Mouse (Mus musculus) embryonic facial prominence, embryonic 11.5 days (tissue): ENCODE data around the gene Skida1. TPM values are rescaled to one million over a fixed set of nuclear protein-coding genes. Genes with fewer than 3 reads are reported as not detected.
A peak's percentile ranks its signal among the peaks of the same experiment; 100 is the strongest.

Experiments used
- ATAC-seq: fragments of 200-750 bp; cut with Nextera tagmentation; replicated peaks from 2 replicates; pipeline ENCODE4 v1.8.0; 2017; ENCODE audit warnings: low read depth; ENCODE audit not compliant: insufficient number of reproducible peaks, low FRiP score, low TSS enrichment
- DNase-seq: peaks from one replicate; pipeline ENCODE4 v3.0.0-alpha.2; 2015; ENCODE audit warnings: low spot score
- H3K27ac ChIP-seq: fragments of 300-500 bp; sonication (generic); replicated peaks from 2 replicates; pipeline ENCODE4 v1.5.1; 2014; ENCODE audit warnings: mild to moderate bottlenecking, low read depth, low read length, control low read depth
- H3K27me3 ChIP-seq: fragments of 300-500 bp; sonication (generic); 2 replicates; pipeline ENCODE4 v1.6.1; 2014; ENCODE audit warnings: mild to moderate bottlenecking, low read length, moderate library complexity, mixed read lengths; ENCODE audit not compliant: control insufficient read depth, insufficient read depth
- H3K36me3 ChIP-seq: fragments of 300-500 bp; sonication (generic); replicated peaks from 2 replicates; pipeline ENCODE4 v1.6.1; 2014; ENCODE audit warnings: low read depth, mild to moderate bottlenecking, low read length, moderate library complexity, mixed read lengths; ENCODE audit not compliant: control insufficient read depth, insufficient read depth
- H3K4me1 ChIP-seq: fragments of 300-500 bp; sonication (generic); 2 replicates; pipeline ENCODE4 v1.6.1; 2014; ENCODE audit warnings: low read length, mixed read lengths; ENCODE audit not compliant: control insufficient read depth, insufficient read depth
- H3K4me2 ChIP-seq: fragments of 300-500 bp; sonication (generic); 2 replicates; pipeline ENCODE4 v1.6.1; 2014; ENCODE audit warnings: low read depth, mild to moderate bottlenecking, control low read depth, low read length, moderate library complexity
- H3K4me3 ChIP-seq: fragments of 300-500 bp; sonication (generic); 2 replicates; pipeline ENCODE4 v1.5.1; 2014; ENCODE audit warnings: low read depth, low read length, control low read depth
- H3K9ac ChIP-seq: fragments of 300-500 bp; sonication (generic); replicated peaks from 2 replicates; pipeline ENCODE4 v1.6.1; 2014; ENCODE audit warnings: mild to moderate bottlenecking, control low read depth, low read length
- H3K9me3 ChIP-seq: fragments of 300-500 bp; sonication (generic); replicated peaks from 2 replicates; pipeline ENCODE4 v1.6.1; 2016; ENCODE audit warnings: mild to moderate bottlenecking, low read length, inconsistent platforms, mixed read lengths; ENCODE audit not compliant: control insufficient read depth
- WGBS: fragments of 180-500 bp; shearing (Covaris S2); extraction: QIAGEN DNeasy Blood & Tissue Kit; methylation state at CpG from one replicate; pipeline ENCODE4 v1.1.7; 2014; 5-methylcytosine and 5-hydroxymethylcytosine counted together
- polyA plus RNA-seq: library from polyadenylated mRNA; unstranded; fragments of >200 nt; fragmentation: Nextera tagmentation; extraction: Ambion mirVana; gene quantifications from 2 replicates; pipeline ENCODE4 v1.2.1, GENCODE M21; 2014

The Skida1 gene
- polyA plus RNA-seq, 1 experiment from 2014 or later: 16.9 TPM

DNA sequence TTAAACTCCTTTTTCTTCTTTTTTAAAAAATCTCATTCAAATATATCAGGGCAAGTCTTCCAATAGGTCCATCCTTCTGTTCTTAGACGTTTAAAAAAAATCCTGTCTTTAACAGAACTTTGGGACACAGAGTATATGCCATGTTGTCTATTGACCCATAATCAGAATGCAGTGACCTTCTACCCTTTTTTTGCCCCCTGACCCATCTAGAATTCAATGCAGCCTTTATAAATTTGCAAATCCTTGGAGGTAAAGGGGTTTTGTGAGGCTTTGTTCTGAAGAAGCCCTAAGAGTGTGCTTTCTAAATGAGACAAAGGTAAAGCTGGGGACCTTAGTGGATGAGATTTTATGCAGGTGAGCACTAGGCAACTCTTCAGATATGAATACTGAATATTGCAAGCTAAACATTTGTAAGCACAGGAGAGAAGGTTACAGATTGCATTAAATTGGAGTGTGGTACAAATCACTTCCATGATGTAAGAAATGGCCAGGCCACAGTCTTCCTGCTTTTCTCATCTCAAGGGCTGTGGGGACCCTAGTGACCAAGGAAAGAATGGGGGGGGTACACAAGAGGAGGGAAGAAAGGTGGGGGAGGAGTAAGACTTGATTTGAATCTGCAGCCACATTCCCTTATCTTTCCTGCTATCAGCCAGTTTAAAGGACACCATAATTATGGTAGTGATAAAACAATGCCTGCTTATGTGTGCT is 4.5 kb upstream of the Skida1 start:
- H3K4me2 ChIP-seq: no peak overlapping the region; the same call in 1 of the 2 replicates
- H3K27ac ChIP-seq: no peak overlapping the region; the same call in 1 of the 2 replicates
- no peaks in the 10 kb centered on the region for H3K27me3 ChIP-seq
- WGBS: 13% methylated on average over 1 of the region's 1 CpGs
- no peak for ATAC-seq
- peak overlapping the region; percentile 41 for H3K9ac ChIP-seq
- no peak overlapping the region for H3K4me3 ChIP-seq
- no peaks in the 10 kb centered on the region for H3K9me3 ChIP-seq
- peaks cover 5% of the 10 kb centered on the region for H3K4me1 ChIP-seq
- DNase-seq: peak; percentile 14
- no peaks in the 10 kb centered on the region for H3K36me3 ChIP-seq

DNA sequence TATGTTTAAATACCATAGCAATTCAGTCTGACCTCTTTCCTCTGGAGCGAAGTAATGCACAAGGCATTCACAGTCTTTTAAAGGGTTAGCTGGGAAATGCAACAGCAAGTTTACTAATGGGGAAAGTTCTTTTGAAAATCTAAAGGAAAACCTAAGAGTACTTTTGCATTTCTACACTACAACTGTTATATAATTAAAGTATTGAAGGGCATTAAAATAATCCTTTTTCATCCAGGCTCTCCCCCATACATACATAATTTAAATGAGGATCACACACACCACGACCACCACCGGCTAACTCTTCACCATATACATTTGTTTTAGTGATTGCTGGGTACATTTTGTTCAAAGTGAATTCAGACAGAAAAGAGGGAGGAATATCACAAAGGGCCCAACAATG is 3.7 kb upstream of the Skida1 start:
- no peak overlapping the region for H3K9ac ChIP-seq
- peaks cover 5% of the 10 kb centered on the region for H3K4me1 ChIP-seq
- no peak overlapping the region for H3K27ac ChIP-seq
- no peak overlapping the region for H3K4me3 ChIP-seq
- no peaks in the 10 kb centered on the region for H3K27me3 ChIP-seq
- ATAC-seq: no peak
- WGBS: 35% methylated on average over 3 of the region's 3 CpGs
- no peak overlapping the region for H3K4me2 ChIP-seq
- no peaks in the 10 kb centered on the region for H3K36me3 ChIP-seq
- no peaks in the 10 kb centered on the region for H3K9me3 ChIP-seq
- peak; percentile 18 for DNase-seq

DNA sequence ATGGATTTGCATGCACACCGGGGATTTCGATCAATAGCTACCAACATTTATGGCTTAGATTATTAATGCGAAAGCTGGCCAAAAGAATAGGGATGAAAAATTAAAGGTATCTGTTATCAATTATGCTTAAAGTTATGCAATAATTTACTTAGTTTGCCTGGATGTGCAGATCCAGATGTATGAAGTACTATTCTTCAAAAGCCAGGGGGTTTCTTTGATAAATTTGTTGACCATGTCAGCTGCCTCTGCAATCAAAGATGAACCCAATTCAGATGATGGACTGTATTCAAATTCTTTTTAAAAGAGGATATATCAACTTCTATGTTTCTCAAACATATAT is 3.0 kb upstream of the Skida1 start:
- Histone ChIP-seq H3K4me2 (peak overlapping the region; percentile 25; the same call in 1 of the 2 replicates), H3K4me1 (peaks cover 5% of the 10 kb centered on the region), H3K27ac (no peak overlapping the region), H3K9ac (no peak overlapping the region; the same call in 1 of the 2 replicates), H3K27me3 (no peaks in the 10 kb centered on the region), H3K9me3 (no peaks in the 10 kb centered on the region), H3K4me3 (no peak overlapping the region), H3K36me3 (no peaks in the 10 kb centered on the region)
- 25% methylated on average over 3 of the region's 3 CpGs for WGBS
- ATAC-seq (no peak), DNase-seq (no peak)

DNA sequence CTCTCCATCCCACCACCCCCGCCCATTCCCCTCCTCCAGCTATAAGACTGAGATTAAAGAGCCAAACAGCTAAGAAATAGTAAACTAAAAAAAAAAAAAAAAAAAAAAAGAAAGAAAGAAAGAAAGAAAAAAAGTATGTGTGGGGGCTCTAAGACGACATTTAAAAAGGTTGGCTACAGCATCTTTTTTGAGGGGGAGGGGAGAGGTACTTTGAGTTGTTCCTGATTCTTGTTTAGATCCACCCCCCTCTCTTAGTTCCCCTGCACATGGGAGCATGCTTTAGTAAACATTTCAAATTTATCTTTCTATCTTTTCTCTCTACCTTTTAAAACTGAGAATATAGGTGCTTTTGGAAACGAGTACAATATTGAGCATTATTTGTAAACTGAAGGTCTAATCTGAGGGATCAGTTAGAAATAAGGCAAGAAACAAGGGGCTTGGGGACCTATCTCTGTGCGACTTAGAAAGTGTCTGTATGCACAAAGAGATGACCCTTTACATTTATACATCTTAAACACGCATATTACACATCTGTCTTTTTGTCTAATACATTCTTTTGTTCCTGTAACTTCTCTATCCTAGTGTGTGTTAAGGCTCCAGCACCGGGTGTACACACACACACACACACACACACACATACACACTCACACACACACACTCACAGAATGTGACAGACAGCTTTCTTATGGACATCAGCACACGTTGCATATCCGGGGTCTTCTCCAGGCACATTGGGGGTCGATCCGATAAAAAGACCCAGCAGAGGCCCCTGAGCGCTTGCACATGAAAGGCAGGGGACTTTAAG is 2.4 kb upstream of the Skida1 start:
- no peak for ATAC-seq
- Histone ChIP-seq H3K4me1 (peaks cover 5% of the 10 kb centered on the region), H3K4me2 (peak overlapping the region; percentile 49), H3K27ac (peak overlapping the region; percentile 100), H3K9ac (peak overlapping the region; percentile 66), H3K9me3 (no peaks in the 10 kb centered on the region), H3K36me3 (no peaks in the 10 kb centered on the region; the same call in 1 of the 2 replicates), H3K4me3 (0 out of 2 replicates have a peak overlapping the region, but pooled peaks have one; percentile 99), H3K27me3 (no peaks in the 10 kb centered on the region)
- DNase-seq: peak; percentile 48
- 7% methylated on average over 11 of the region's 11 CpGs for WGBS

DNA sequence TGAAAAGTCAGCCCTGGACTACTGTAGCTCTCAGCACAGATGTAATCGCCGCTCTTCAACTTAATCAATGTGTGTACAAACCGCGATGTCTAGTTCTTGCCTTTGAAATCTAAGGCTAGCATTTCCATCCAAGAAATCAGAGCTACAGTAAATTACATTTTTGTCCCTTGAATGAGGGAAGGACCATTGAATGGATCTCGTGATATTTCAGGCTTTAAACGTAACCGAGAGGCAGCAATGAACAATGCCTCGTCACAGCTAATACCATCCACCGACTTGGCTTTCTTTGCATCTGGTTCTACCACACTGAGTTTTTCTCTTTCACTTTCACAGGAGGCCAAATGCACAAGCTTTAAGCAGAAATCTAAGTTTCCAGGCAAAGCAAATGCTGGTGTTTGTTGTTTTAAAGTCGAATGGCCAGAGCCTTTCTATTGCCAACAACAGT is 1.7 kb upstream of the Skida1 start:
- Histone ChIP-seq H3K4me1 (peaks cover 5% of the 10 kb centered on the region), H3K27ac (peak overlapping the region; percentile 100), H3K27me3 (no peaks in the 10 kb centered on the region), H3K9ac (peak overlapping the region; percentile 66), H3K9me3 (no peaks in the 10 kb centered on the region), H3K36me3 (no peaks in the 10 kb centered on the region; the same call in 1 of the 2 replicates), H3K4me3 (peak overlapping the region; percentile 99; the same call in 1 of the 2 replicates), H3K4me2 (peak overlapping the region; percentile 49)
- 2% methylated on average over 10 of the region's 10 CpGs for WGBS
- peak; percentile 73 for DNase-seq
- no peak for ATAC-seq

DNA sequence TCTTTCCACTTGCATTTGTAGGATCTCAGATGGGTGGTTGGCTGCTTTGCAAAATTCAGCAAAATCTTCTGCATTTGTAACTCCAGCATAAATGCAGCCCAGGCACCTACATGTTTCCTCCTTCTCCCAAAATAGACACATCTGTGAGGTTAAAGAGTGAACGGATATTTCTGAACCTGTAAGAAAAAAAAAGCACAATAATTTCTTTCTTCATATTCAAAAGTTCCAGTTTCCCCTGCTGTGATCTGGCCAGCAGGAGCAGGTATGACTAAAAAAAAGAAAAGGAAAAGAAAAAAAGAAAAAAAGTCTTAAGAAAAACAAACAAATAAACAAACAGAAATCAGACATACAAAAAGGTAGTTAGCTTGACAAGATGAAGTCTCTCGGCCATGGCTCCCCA is 1.2 kb upstream of the Skida1 start:
- peak overlapping the region; percentile 84 for H3K4me2 ChIP-seq
- H3K9me3 ChIP-seq: no peaks in the 10 kb centered on the region
- H3K36me3 ChIP-seq: no peaks in the 10 kb centered on the region; the same call in 1 of the 2 replicates
- ATAC-seq (no peak), DNase-seq (peak; percentile 25)
- peak overlapping the region; percentile 100 for H3K9ac ChIP-seq
- H3K4me1 ChIP-seq: peaks cover 5% of the 10 kb centered on the region
- WGBS: 5% methylated on average over 2 of the region's 2 CpGs
- H3K27ac ChIP-seq: peak overlapping the region; percentile 100
- H3K27me3 ChIP-seq: no peaks in the 10 kb centered on the region
- H3K4me3 ChIP-seq: peak overlapping the region; percentile 99

DNA sequence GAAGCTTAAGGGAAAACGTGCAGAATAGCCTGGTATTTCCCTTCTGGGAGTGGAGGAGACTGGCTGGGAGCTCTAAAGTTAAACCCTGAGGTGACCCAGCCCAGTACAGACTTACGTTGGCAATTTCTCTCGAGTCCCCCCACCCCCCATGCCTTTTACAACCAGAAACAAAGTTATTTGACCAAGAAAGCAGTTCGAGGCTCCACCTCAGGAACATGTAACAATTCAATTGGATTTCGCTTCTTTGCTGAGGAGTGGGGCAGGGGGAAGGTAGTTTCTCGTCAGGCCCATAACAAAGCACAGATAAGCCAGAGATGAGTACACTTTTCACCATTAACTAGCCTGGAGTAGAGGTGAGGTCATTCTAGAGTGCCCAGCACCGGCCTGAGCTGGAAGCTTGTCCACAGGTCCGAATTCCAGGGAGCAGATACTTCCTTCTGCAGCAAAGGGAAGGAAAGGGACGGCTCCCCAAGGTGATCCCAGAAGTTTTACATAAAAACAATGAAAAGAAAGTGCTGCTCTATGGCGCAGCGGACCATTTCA is 499 bp upstream of the Skida1 start:
- peaks cover 5% of the 10 kb centered on the region for H3K4me1 ChIP-seq
- H3K4me2 ChIP-seq: peak overlapping the region; percentile 84
- WGBS: 1% methylated on average over 11 of the region's 11 CpGs
- peak overlapping the region; percentile 99 for H3K4me3 ChIP-seq
- H3K27me3 ChIP-seq: no peaks in the 10 kb centered on the region
- DNase-seq (peak; percentile 72), ATAC-seq (0 out of 2 replicates have a peak, but pooled peaks have one; percentile 5)
- peak overlapping the region; percentile 100 for H3K27ac ChIP-seq
- peak overlapping the region; percentile 100 for H3K9ac ChIP-seq
- H3K9me3 ChIP-seq: no peaks in the 10 kb centered on the region
- H3K36me3 ChIP-seq: no peaks in the 10 kb centered on the region; the same call in 1 of the 2 replicates
